Mouse (Mus musculus) splenic B cell, adult 2 months (primary cell): ENCODE results near the gene Cdnf.

Experiments used
- DNase-seq: peaks from one replicate; pipeline ENCODE4 v3.0.0-alpha.2; 2011; ENCODE audit warnings: low read depth, low spot score
- H3K27me3 ChIP-seq: 2 replicates; pipeline ENCODE4 v1.6.1; 2012; ENCODE audit warnings: mild to moderate bottlenecking, low read length, moderate library complexity, mixed read lengths; ENCODE audit not compliant: control insufficient read depth, poor library complexity, insufficient read depth, severe bottlenecking
- H3K36me3 ChIP-seq: 2 replicates; pipeline ENCODE4 v1.6.1; 2012; ENCODE audit warnings: mild to moderate bottlenecking, low read length, moderate library complexity, mixed read lengths; ENCODE audit not compliant: control insufficient read depth, poor library complexity, insufficient read depth, severe bottlenecking

Gene Cdnf

GRCm38 (mm10) chr2:3546055-3546454 lies 33.2 kb downstream of the Cdnf start:
- no peaks in the 10 kb centered on the region for H3K36me3 ChIP-seq
- no peak for DNase-seq

GRCm38 (mm10) chr2:3546588-3546987 lies 33.8 kb downstream of the Cdnf start:
- Histone ChIP-seq H3K27me3 (no peaks in the 10 kb centered on the region), H3K36me3 (no peaks in the 10 kb centered on the region)
- peak; percentile 81 for DNase-seq

More at GRCm38 (mm10) chr2:3546055-3546454, 33.2 kb downstream of the Cdnf start:
- H3K27me3 ChIP-seq: no peaks in the 10 kb centered on the region

GRCm38 (mm10) chr2:3570186-3570585 lies 57.4 kb downstream of the Cdnf start, which contains the start of gene Fam107b:
Gene Fam107b, plus strand, starts transcription at chr2:3570488.
- no peak for DNase-seq
- Histone ChIP-seq H3K36me3 (no peaks in the 10 kb centered on the region), H3K27me3 (no peaks in the 10 kb centered on the region)

GRCm38 (mm10) chr2:3570606-3571005 lies 57.8 kb downstream of the Cdnf start:
- H3K36me3 ChIP-seq: no peaks in the 10 kb centered on the region
- H3K27me3 ChIP-seq: no peaks in the 10 kb centered on the region
- no peak for DNase-seq

GRCm38 (mm10) chr2:3573883-3574282 lies 61.1 kb downstream of the Cdnf start:
- H3K27me3 ChIP-seq: no peaks in the 10 kb centered on the region
- no peaks in the 10 kb centered on the region for H3K36me3 ChIP-seq
- DNase-seq: peak; percentile 44

- no peak for DNase-seq
- Histone ChIP-seq H3K27me3 (no peaks in the 10 kb centered on the region), H3K36me3 (no peaks in the 10 kb centered on the region)
Observed at GRCm38 (mm10) chr2:3575140-3575539, 62.3 kb downstream of the Cdnf start.
